Mouse (Mus musculus) bone marrow macrophage, adult 2 months (primary cell): ENCODE measurements around the gene Fgfrl1. TPM values are rescaled to one million over a fixed set of nuclear protein-coding genes. Genes with fewer than 3 reads are reported as not detected.
"Not testable (repeated sequence)": the region's sequence is repeated elsewhere in the genome, so short reads cannot be mapped to it uniquely, and the experiment has no call there.

Source experiments
- H3K27ac ChIP-seq: 2 replicates; pipeline ENCODE4 v1.5.1; 2012; ENCODE audit warnings: low read depth, low read length; ENCODE audit not compliant: insufficient read depth
- H3K4me1 ChIP-seq: 2 replicates; pipeline ENCODE4 v1.6.1; 2012; ENCODE audit warnings: low read length; ENCODE audit not compliant: control insufficient read depth, insufficient read depth
- H3K4me3 ChIP-seq: 2 replicates; pipeline ENCODE4 v1.5.1; 2012; ENCODE audit warnings: mild to moderate bottlenecking, low read length, moderate library complexity; ENCODE audit not compliant: insufficient read depth
- CTCF ChIP-seq: IDR thresholded peaks from 2 replicates; pipeline ENCODE4 v1.5.1; 2012; ENCODE audit warnings: low read depth, mild to moderate bottlenecking, low read length, moderate library complexity
- POLR2A ChIP-seq: IDR thresholded peaks from 2 replicates; pipeline ENCODE4 v1.6.1; 2012; ENCODE audit warnings: mild to moderate bottlenecking, low read depth, low read length, borderline replicate concordance
- polyA plus RNA-seq: library from polyadenylated mRNA; stranded (reverse); fragments of >200 nt; gene quantifications from 2 replicates; pipeline ENCODE4 v1.2.4, GENCODE M21; 2012; ENCODE audit not compliant: missing spikeins, insufficient read depth, insufficient read length

The Fgfrl1 gene
- polyA plus RNA-seq, 1 experiment, result 1.5 TPM

DNA sequence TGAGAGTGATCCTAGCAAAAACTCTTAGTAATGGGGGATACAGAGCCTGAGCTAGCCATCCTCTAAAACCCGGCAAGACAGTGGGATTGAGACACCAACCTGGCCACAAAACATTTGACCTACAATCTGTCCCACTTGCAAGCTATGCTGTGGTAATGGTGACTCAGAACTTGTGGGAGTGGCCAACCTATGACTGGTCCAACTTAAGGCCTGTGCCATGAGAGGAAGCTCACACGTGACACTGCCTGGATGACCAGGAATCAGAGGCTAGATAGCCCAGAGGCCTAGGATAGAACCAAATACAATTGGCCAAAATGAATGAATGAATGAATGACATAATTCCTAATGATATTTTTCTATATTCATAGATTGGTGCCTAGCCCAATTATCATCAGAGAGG is 49.7 kb downstream of the Fgfrl1 start:
- Histone ChIP-seq H3K27ac (no peak overlapping the region), H3K4me3 (no peak overlapping the region), H3K4me1 (peaks cover 2% of the 10 kb centered on the region; the same call in 1 of the 2 replicates)
- no peak for TF ChIP-seq CTCF
- no peak for TF ChIP-seq POLR2A

DNA sequence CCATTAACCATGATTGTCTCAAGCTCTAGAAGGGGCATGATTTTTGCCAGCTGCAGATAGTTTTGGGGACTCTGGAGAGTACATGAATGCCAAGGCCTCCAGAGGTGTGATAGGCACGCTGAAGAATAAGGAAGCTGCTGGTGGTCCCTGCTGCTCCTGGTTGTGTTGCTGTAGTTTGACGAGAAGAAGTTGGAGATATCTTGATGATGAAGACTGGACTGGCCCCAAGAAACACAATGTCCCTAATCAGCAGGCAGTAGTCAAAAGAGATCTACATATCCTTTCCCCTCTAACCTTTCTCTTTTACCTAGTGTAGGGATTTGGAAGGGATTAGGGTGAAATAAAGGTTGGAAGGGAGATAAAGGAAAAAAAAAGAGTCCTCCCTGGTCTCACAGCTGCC is 50.4 kb downstream of the Fgfrl1 start:
- no peak overlapping the region for H3K4me3 ChIP-seq
- no peak for TF ChIP-seq POLR2A
- TF ChIP-seq CTCF, result no peak
- no peak overlapping the region for H3K27ac ChIP-seq
- peaks cover 2% of the 10 kb centered on the region; the same call in 1 of the 2 replicates for H3K4me1 ChIP-seq

DNA sequence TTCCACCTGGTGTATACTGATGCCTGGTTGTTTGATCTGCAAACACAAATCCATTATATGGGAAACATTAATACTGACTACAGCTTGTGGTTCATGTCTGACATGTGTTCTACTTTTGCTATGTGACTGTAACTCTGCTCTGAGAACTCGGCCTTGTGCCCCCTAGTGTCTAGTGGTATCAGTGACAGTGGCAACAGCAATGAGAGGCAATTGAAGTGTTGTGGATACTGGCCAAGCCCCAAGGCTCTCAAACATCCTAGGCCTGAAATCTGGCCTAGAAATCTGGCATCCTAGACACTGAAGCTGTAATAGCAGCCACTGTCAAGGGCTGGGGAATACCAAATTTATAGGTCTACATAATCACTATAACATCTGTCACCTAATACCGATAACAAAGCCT is 51.7 kb downstream of the Fgfrl1 start:
- no peak overlapping the region for H3K4me3 ChIP-seq
- H3K4me1 ChIP-seq, result peaks cover 2% of the 10 kb centered on the region; the same call in 1 of the 2 replicates
- H3K27ac ChIP-seq, result no peak overlapping the region
- TF ChIP-seq POLR2A (no peak), CTCF (no peak)

DNA sequence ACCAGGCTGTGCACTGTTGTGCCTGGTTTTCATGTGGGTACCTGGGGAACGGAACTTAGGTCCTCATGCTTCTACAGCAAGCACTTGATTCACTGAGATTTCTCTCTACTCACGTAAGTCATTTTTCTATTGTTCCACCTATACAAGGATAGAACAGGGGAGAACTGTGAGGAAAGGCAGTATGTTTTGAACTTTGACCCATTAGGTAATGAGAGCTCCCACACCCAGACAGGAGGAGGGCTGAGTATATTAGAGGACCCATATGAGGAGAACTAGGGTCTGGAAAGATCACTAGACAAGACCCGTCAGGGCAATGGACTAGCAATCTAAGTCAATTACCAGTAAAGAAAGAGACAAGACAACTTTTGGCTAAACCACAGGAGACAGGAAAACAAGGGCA is 52.4 kb downstream of the Fgfrl1 start:
- TF ChIP-seq POLR2A (no peak), CTCF (no peak)
- no peak overlapping the region for H3K27ac ChIP-seq
- peaks cover 2% of the 10 kb centered on the region; the same call in 1 of the 2 replicates for H3K4me1 ChIP-seq
- no peak overlapping the region for H3K4me3 ChIP-seq

DNA sequence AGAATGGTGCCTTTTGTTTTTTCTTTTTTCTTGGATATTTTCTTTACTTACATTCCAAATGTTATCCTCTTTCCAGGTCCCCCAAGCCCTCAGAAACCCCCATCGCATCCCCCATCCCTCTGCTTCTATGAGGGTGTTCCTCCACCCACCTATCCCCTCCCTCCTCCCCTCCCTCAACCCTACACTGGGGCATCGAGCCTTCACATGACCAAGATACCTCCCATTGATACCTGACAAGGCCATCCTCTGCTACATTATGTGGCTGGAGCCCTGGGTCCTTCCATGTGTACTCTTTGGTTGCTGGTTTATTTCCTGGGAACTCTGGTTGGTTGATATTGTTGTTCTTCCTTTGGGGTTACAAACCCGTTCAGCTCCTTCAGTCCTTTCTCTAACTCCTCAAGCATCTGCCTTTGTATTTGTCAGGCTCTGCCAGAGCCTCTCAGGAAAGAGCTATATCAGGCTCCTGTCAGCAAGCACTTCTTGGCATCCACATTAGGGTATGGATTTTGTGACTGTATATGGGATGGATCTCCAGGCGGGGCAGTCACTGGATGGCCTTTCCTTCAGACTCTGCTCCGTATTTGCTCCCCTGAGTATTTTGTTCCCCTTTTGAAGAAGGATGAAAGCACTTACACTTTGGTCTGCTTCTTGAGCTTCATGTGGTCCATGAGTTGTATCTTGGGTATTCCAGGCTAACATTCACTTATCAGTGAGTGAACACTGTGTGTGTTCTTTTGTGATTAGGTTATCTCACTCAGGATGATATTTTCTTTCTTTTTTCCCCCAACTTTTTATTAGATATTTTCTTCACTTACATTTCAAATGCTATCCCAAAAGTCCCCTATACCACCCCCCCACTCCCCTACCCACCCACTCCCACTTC is 58.4 kb downstream of the Fgfrl1 start:
- Histone ChIP-seq H3K27ac (no peak overlapping the region), H3K4me3 (no peak overlapping the region), H3K4me1 (no peaks in the 10 kb centered on the region)
- TF ChIP-seq POLR2A (no peak), CTCF (no peak)

DNA sequence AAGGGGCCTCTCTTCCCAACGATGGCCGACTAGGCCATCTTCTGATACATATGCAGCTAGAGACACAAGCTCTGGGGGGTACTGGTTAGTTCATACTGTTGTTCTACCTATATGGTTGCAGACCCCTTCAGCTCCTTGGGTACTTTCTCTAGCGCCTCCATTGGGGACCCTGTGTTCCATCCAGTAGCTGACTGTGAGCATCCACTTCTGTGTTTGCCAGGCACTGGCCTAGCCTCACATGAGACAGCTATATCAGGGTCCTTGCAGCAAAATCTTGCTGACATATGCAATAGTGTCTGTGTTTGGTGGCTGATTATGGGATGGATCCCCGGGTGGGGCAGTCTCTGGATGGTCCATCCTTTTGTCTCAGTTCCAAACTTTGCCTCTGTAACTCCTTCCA is 59.1 kb downstream of the Fgfrl1 start:
- H3K4me1 ChIP-seq, H3K4me3 ChIP-seq, H3K27ac ChIP-seq: not testable (repeated sequence)

Other genes starting within 250 kb of the Fgfrl1 start
- 8.7 and 9.8 TPM in 2 replicates for gene Mfsd7a, start 243.5 kb upstream of the Fgfrl1 start, polyA plus RNA-seq
- gene Pcgf3, start 231.2 kb upstream of the Fgfrl1 start, polyA plus RNA-seq, result 16.9 and 23.9 TPM in 2 replicates
- gene Cplx1, start 142.4 kb upstream of the Fgfrl1 start, polyA plus RNA-seq, result not detected in 2 replicates
- 105 TPM in 2 replicates for gene Gak, start 62.6 kb upstream of the Fgfrl1 start, polyA plus RNA-seq
- gene Tmem175, start 62.6 kb upstream of the Fgfrl1 start, polyA plus RNA-seq, result 38.1 and 40.7 TPM in 2 replicates
- 62.6 and 73.7 TPM in 2 replicates for gene Idua, start 32.1 kb upstream of the Fgfrl1 start, polyA plus RNA-seq
- gene Dgkq, start 22.7 kb upstream of the Fgfrl1 start, polyA plus RNA-seq, result 15.2 and 15.7 TPM in 2 replicates
- not detected in 2 replicates for gene Slc26a1, start 16.8 kb upstream of the Fgfrl1 start, polyA plus RNA-seq
- 0.66 TPM in 1 of 2 replicates, not detected in the other for gene Rnf212, start 82.6 kb downstream of the Fgfrl1 start, polyA plus RNA-seq
- not detected in 2 replicates for gene Tmed11, start 103.0 kb downstream of the Fgfrl1 start, polyA plus RNA-seq
- gene Vmn2r8, start 116.5 kb downstream of the Fgfrl1 start, polyA plus RNA-seq, result not detected in 2 replicates
- not detected in 2 replicates for gene Vmn2r9, start 160.2 kb downstream of the Fgfrl1 start, polyA plus RNA-seq